Mouse (Mus musculus) C2C12 (cell line): ENCODE results near the gene Gadd45b.
A peak's percentile ranks its signal among the peaks of the same experiment; 100 is the strongest.

ENCODE experiments used
- CEBPB ChIP-seq: IDR thresholded peaks from one replicate; pipeline ENCODE4 v1.6.1; 2011; ENCODE audit warnings: low read depth, mild to moderate bottlenecking, control low read depth, moderate library complexity
- CTCF ChIP-seq: IDR thresholded peaks from one replicate; pipeline ENCODE4 v1.5.1; 2011; ENCODE audit not compliant: control insufficient read depth, insufficient read depth, insufficient read length
- FOSL1 ChIP-seq: IDR thresholded peaks from one replicate; pipeline ENCODE4 v1.8.0; 2011; ENCODE audit warnings: mild to moderate bottlenecking, low read length; ENCODE audit not compliant: poor library complexity, insufficient read depth, severe bottlenecking
- MAX ChIP-seq: IDR thresholded peaks from one replicate; pipeline ENCODE4 v1.6.1; 2011; ENCODE audit warnings: mild to moderate bottlenecking, control low read depth
- MYOD1 ChIP-seq: IDR thresholded peaks from one replicate; pipeline ENCODE4 v1.6.1; 2011; ENCODE audit warnings: low read depth; ENCODE audit not compliant: control insufficient read depth, insufficient read length
- MYOG ChIP-seq: IDR thresholded peaks from one replicate; pipeline ENCODE4 v1.6.1; 2011; ENCODE audit not compliant: control insufficient read depth, insufficient read length; ENCODE audit errors: extremely low read depth
- USF1 ChIP-seq: IDR thresholded peaks from one replicate; pipeline ENCODE4 v1.6.1; 2011; ENCODE audit warnings: low read depth, mild to moderate bottlenecking, control low read depth, moderate library complexity

DNA sequence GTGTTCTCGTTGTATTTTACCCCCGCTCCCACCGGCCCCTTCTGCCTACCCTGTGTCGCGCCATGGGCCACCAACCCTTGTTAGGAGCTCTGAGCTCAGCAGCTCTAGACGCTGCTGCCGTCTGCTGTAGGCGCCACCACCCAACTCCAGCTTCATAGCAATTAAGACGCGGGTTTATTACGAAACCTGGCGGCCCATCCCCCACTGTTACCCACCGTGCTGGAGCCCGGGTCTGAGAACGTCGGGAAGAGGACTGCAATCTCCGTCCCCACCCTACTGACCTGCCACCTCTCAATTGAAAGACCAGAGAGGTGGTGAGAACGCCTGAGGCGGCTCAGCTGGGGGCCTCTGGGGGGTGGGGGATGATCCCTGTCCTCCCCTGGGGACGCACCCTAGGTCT, 2.3 kb downstream of the Gadd45b start:
- TF ChIP-seq CTCF = no peak
- TF ChIP-seq MYOD1 = no peak
- TF ChIP-seq USF1 = no peak
- TF ChIP-seq MAX = no peak
- TF ChIP-seq MYOG = no peak
- TF ChIP-seq FOSL1 = no peak
- TF ChIP-seq CEBPB = peak; percentile 55
